Mouse (Mus musculus): ENCODE measurements around the gene C1s2. TPM values are rescaled to one million over a fixed set of nuclear protein-coding genes. Genes with fewer than 3 reads are reported as not detected.
"Not testable (repeated sequence)": the region's sequence is repeated elsewhere in the genome, so short reads cannot be mapped to it uniquely, and the experiment has no call there.

Gene C1s2
- total RNA-seq (2021) (under 1 TPM; 0.26 to 0.48 TPM), polyA plus RNA-seq (2012; rRNA removed) (not detected in 2 replicates)
- long read RNA-seq = 0 reads

GRCm38 (mm10) chr6:124635985-124636384 lies at the start of gene C1s2:
Gene C1s2 (minus strand): TSS chr6:124636085.
- H3K27me3 ChIP-seq (ENCODE audit: control insufficient read depth, insufficient read depth, low read length); H3K79me2 ChIP-seq (replicated peaks; ENCODE audit: control insufficient read depth, insufficient read depth, low read length); H3K4me1 ChIP-seq (ENCODE audit: control insufficient read depth, insufficient read depth, low read length); H3K4me3 ChIP-seq; H3K36me3 ChIP-seq (ENCODE audit: control insufficient read depth, insufficient read depth, low read length); H3K9ac ChIP-seq (ENCODE audit: low read depth, low read length); intact Hi-C loops (cut with DNase I); DNase-seq; H3K27ac ChIP-seq: not testable (repeated sequence)
- WGBS = 72% methylated on average over 2 of the region's 2 CpGs

- no peak overlapping the region for H3K9ac ChIP-seq (ENCODE audit: low read depth, low read length)
- H3K36me3 ChIP-seq (ENCODE audit: control insufficient read depth, insufficient read depth, low read length) = no peaks in the 10 kb centered on the region; the same call in 1 of the 2 replicates
- H3K4me1 ChIP-seq (ENCODE audit: control insufficient read depth, insufficient read depth, low read length) = peaks cover 6% of the 10 kb centered on the region
- intact Hi-C loops (cut with DNase I) = no loop called here
- H3K27ac ChIP-seq = no peak overlapping the region
- DNase-seq = peak in 1 of 2 experiments; percentile 43
- 68% methylated on average over 14 of the region's 14 CpGs for WGBS
- H3K27me3 ChIP-seq (ENCODE audit: control insufficient read depth, insufficient read depth, low read length) = no peaks in the 10 kb centered on the region
- H3K79me2 ChIP-seq (replicated peaks; ENCODE audit: control insufficient read depth, insufficient read depth, low read length) = no peaks in the 10 kb centered on the region; the same call in 1 of the 2 replicates
- TF ChIP-seq EP300 (IDR thresholded peaks at IDR 0.05; ENCODE audit: insufficient read depth, low read depth, low read length) (no peak), POLR2A (IDR thresholded peaks at IDR 0.05; ENCODE audit: insufficient read depth, low read depth, low read length) (no peak), CTCF (IDR thresholded peaks at IDR 0.05) (no peak)
- H3K4me3 ChIP-seq = no peak overlapping the region
These were observed 47.9 kb upstream of the C1s2 start for GRCm38 (mm10) chr6:124683591-124684417.

GRCm38 (mm10) chr6:124682291-124682690 lies 46.4 kb upstream of the C1s2 start:
- H3K27ac ChIP-seq; H3K9ac ChIP-seq (ENCODE audit: low read depth, low read length); H3K79me2 ChIP-seq (replicated peaks; ENCODE audit: control insufficient read depth, insufficient read depth, low read length); H3K27me3 ChIP-seq (ENCODE audit: control insufficient read depth, insufficient read depth, low read length); H3K4me3 ChIP-seq; DNase-seq; H3K4me1 ChIP-seq (ENCODE audit: control insufficient read depth, insufficient read depth, low read length); intact Hi-C loops (cut with DNase I); H3K36me3 ChIP-seq (ENCODE audit: control insufficient read depth, insufficient read depth, low read length): not testable (repeated sequence)
- WGBS = 85% methylated on average over 6 of the region's 6 CpGs

- Histone ChIP-seq H3K4me1 (ENCODE audit: control insufficient read depth, insufficient read depth, low read length) (peaks cover 4% of the 10 kb centered on the region; the same call in 1 of the 2 replicates), H3K36me3 (ENCODE audit: control insufficient read depth, insufficient read depth, low read length) (no peaks in the 10 kb centered on the region; the same call in 1 of the 2 replicates), H3K27ac (no peak overlapping the region), H3K79me2 (replicated peaks; ENCODE audit: control insufficient read depth, insufficient read depth, low read length) (no peaks in the 10 kb centered on the region; the same call in 1 of the 2 replicates), H3K4me3 (no peak overlapping the region), H3K27me3 (ENCODE audit: control insufficient read depth, insufficient read depth, low read length) (no peaks in the 10 kb centered on the region), H3K9ac (ENCODE audit: low read depth, low read length) (no peak overlapping the region)
- intact Hi-C loops (cut with DNase I) = no loop called here
- DNase-seq = no peak
- TF ChIP-seq POLR2A (IDR thresholded peaks at IDR 0.05; ENCODE audit: insufficient read depth, low read depth, low read length) (no peak), CTCF (IDR thresholded peaks at IDR 0.05) (no peak), EP300 (IDR thresholded peaks at IDR 0.05; ENCODE audit: insufficient read depth, low read depth, low read length) (no peak)
- WGBS = 89% methylated on average over 3 of the region's 3 CpGs
These were observed 43.6 kb upstream of the C1s2 start for GRCm38 (mm10) chr6:124679486-124679885.

GRCm38 (mm10) chr6:124678769-124679168 lies 42.9 kb upstream of the C1s2 start:
- no peak overlapping the region for H3K27ac ChIP-seq
- H3K36me3 ChIP-seq (ENCODE audit: control insufficient read depth, insufficient read depth, low read length) = no peaks in the 10 kb centered on the region; the same call in 1 of the 2 replicates
- H3K4me1 ChIP-seq (ENCODE audit: control insufficient read depth, insufficient read depth, low read length) = peaks cover 2% of the 10 kb centered on the region; the same call in 1 of the 2 replicates
- WGBS = 71% methylated on average over 7 of the region's 7 CpGs
- no peak overlapping the region for H3K4me3 ChIP-seq
- DNase-seq = no peak
- no peaks in the 10 kb centered on the region for H3K27me3 ChIP-seq (ENCODE audit: control insufficient read depth, insufficient read depth, low read length)
- intact Hi-C loops (cut with DNase I) = no loop called here
- TF ChIP-seq EP300 (IDR thresholded peaks at IDR 0.05; ENCODE audit: insufficient read depth, low read depth, low read length) (no peak), POLR2A (IDR thresholded peaks at IDR 0.05; ENCODE audit: insufficient read depth, low read depth, low read length) (no peak), CTCF (IDR thresholded peaks at IDR 0.05) (no peak)
- no peaks in the 10 kb centered on the region; the same call in 1 of the 2 replicates for H3K79me2 ChIP-seq (replicated peaks; ENCODE audit: control insufficient read depth, insufficient read depth, low read length)
- no peak overlapping the region for H3K9ac ChIP-seq (ENCODE audit: low read depth, low read length)

- intact Hi-C loops (cut with DNase I) = no loop called here
- Histone ChIP-seq H3K9ac (ENCODE audit: low read depth, low read length) (no peak overlapping the region), H3K27ac (no peak overlapping the region), H3K36me3 (ENCODE audit: control insufficient read depth, insufficient read depth, low read length) (no peaks in the 10 kb centered on the region), H3K27me3 (ENCODE audit: control insufficient read depth, insufficient read depth, low read length) (no peaks in the 10 kb centered on the region), H3K79me2 (replicated peaks; ENCODE audit: control insufficient read depth, insufficient read depth, low read length) (no peaks in the 10 kb centered on the region; the same call in 1 of the 2 replicates), H3K4me3 (no peak overlapping the region), H3K4me1 (ENCODE audit: control insufficient read depth, insufficient read depth, low read length) (peaks cover 1% of the 10 kb centered on the region; the same call in 1 of the 2 replicates)
- no peak for TF ChIP-seq POLR2A (IDR thresholded peaks at IDR 0.05; ENCODE audit: insufficient read depth, low read depth, low read length)
- no peak for TF ChIP-seq CTCF (IDR thresholded peaks at IDR 0.05)
- TF ChIP-seq EP300 (IDR thresholded peaks at IDR 0.05; ENCODE audit: insufficient read depth, low read depth, low read length) = no peak
- WGBS = 77% methylated on average over 6 of the region's 6 CpGs
- no peak for DNase-seq
These were observed 40.3 kb upstream of the C1s2 start for GRCm38 (mm10) chr6:124676171-124676570.

All from heart, adult 2 months (tissue).